Mouse (Mus musculus): Measurements from ENCODE around the gene Samd4b. TPM values are rescaled to one million over a fixed set of nuclear protein-coding genes. Genes with fewer than 3 reads are reported as not detected.

Gene Samd4b
- polyA plus RNA-seq, 1 experiment from 2014 or later, result 3.5 TPM

- peak overlapping the region; percentile 72; the same call in 1 of the 2 replicates for H3K9ac ChIP-seq (replicated peaks)
- 0 out of 2 replicates have a peak, but pooled peaks cover 4% of the 10 kb centered on the region for H3K36me3 ChIP-seq (replicated peaks; ENCODE audit: insufficient read depth, low read length)
- no peaks in the 10 kb centered on the region for H3K27me3 ChIP-seq (ENCODE audit: insufficient read depth, low read length)
- peak overlapping the region; percentile 79 for H3K4me3 ChIP-seq (ENCODE audit: low read depth, low read length)
- WGBS (ENCODE audit: insufficient replicate concordance), result 60% methylated on average over 8 of the region's 8 CpGs
- peaks cover 56% of the 10 kb centered on the region for H3K4me1 ChIP-seq (ENCODE audit: insufficient read depth)
- H3K9me3 ChIP-seq (ENCODE audit: low read length), result no peaks in the 10 kb centered on the region
- DNase-seq (no peak), ATAC-seq (no peak)
- peak overlapping the region; percentile 79 for H3K27ac ChIP-seq (ENCODE audit: low read depth)
- TF ChIP-seq EP300 (IDR thresholded peaks at IDR 0.05; ENCODE audit: low read depth) (no peak), CTCF (IDR thresholded peaks at IDR 0.05; ENCODE audit: low read depth) (no peak)
- peak overlapping the region; percentile 96 for H3K4me2 ChIP-seq (ENCODE audit: low read depth, low read length)
Measured at GRCm38 (mm10) chr7:28595751-28596435, 2.1 kb downstream of the Samd4b start.

GRCm38 (mm10) chr7:28593206-28594111 lies 4.5 kb downstream of the Samd4b start:
- ATAC-seq (no peak), DNase-seq (peak; percentile 44)
- Histone ChIP-seq H3K4me1 (ENCODE audit: insufficient read depth) (peaks cover 64% of the 10 kb centered on the region), H3K27me3 (ENCODE audit: insufficient read depth, low read length) (no peaks in the 10 kb centered on the region), H3K9me3 (ENCODE audit: low read length) (no peaks in the 10 kb centered on the region), H3K36me3 (replicated peaks; ENCODE audit: insufficient read depth, low read length) (0 out of 2 replicates have a peak, but pooled peaks cover 4% of the 10 kb centered on the region), H3K9ac (replicated peaks) (peak overlapping the region; percentile 26; the same call in 1 of the 2 replicates), H3K4me2 (ENCODE audit: low read depth, low read length) (no peak overlapping the region), H3K27ac (ENCODE audit: low read depth) (0 out of 2 replicates have a peak overlapping the region, but pooled peaks have one; percentile 40), H3K4me3 (ENCODE audit: low read depth, low read length) (no peak overlapping the region)
- TF ChIP-seq EP300 (IDR thresholded peaks at IDR 0.05; ENCODE audit: low read depth), result no peak
- no peak for TF ChIP-seq CTCF (IDR thresholded peaks at IDR 0.05; ENCODE audit: low read depth)
- 48% methylated on average over 14 of the region's 14 CpGs for WGBS (ENCODE audit: insufficient replicate concordance)

GRCm38 (mm10) chr7:28591862-28592261 lies 6.1 kb downstream of the Samd4b start:
- TF ChIP-seq CTCF (IDR thresholded peaks at IDR 0.05; ENCODE audit: low read depth) (no peak), EP300 (IDR thresholded peaks at IDR 0.05; ENCODE audit: low read depth) (no peak)
- Histone ChIP-seq H3K36me3 (replicated peaks; ENCODE audit: insufficient read depth, low read length) (0 out of 2 replicates have a peak, but pooled peaks cover 4% of the 10 kb centered on the region), H3K27ac (ENCODE audit: low read depth) (no peak overlapping the region), H3K4me1 (ENCODE audit: insufficient read depth) (peaks cover 65% of the 10 kb centered on the region), H3K27me3 (ENCODE audit: insufficient read depth, low read length) (no peaks in the 10 kb centered on the region), H3K9ac (replicated peaks) (no peak overlapping the region), H3K9me3 (ENCODE audit: low read length) (no peaks in the 10 kb centered on the region), H3K4me2 (ENCODE audit: low read depth, low read length) (no peak overlapping the region), H3K4me3 (ENCODE audit: low read depth, low read length) (no peak overlapping the region)
- DNase-seq (no peak), ATAC-seq (no peak)
- 43% methylated on average over 1 of the region's 1 CpGs for WGBS (ENCODE audit: insufficient replicate concordance)

- Histone ChIP-seq H3K27ac (ENCODE audit: low read depth) (no peak overlapping the region), H3K4me2 (ENCODE audit: low read depth, low read length) (no peak overlapping the region), H3K27me3 (ENCODE audit: insufficient read depth, low read length) (no peaks in the 10 kb centered on the region), H3K9me3 (ENCODE audit: low read length) (no peaks in the 10 kb centered on the region), H3K9ac (replicated peaks) (no peak overlapping the region), H3K4me1 (ENCODE audit: insufficient read depth) (peaks cover 68% of the 10 kb centered on the region), H3K36me3 (replicated peaks; ENCODE audit: insufficient read depth, low read length) (peaks cover 3% of the 10 kb centered on the region; the same call in 1 of the 2 replicates), H3K4me3 (ENCODE audit: low read depth, low read length) (no peak overlapping the region)
- no peak for DNase-seq
- no peak for ATAC-seq
- TF ChIP-seq EP300 (IDR thresholded peaks at IDR 0.05; ENCODE audit: low read depth), result no peak
- no peak for TF ChIP-seq CTCF (IDR thresholded peaks at IDR 0.05; ENCODE audit: low read depth)
Measured at GRCm38 (mm10) chr7:28587644-28588043, 10.3 kb downstream of the Samd4b start.

- H3K9me3 ChIP-seq (ENCODE audit: low read length), result no peaks in the 10 kb centered on the region
- no peak overlapping the region for H3K27ac ChIP-seq (ENCODE audit: low read depth)
- ATAC-seq (no peak), DNase-seq (peak; percentile 57)
- WGBS (ENCODE audit: insufficient replicate concordance), result 71% methylated on average over 6 of the region's 6 CpGs
- peaks cover 69% of the 10 kb centered on the region for H3K4me1 ChIP-seq (ENCODE audit: insufficient read depth)
- no peak overlapping the region for H3K4me3 ChIP-seq (ENCODE audit: low read depth, low read length)
- no peak overlapping the region for H3K4me2 ChIP-seq (ENCODE audit: low read depth, low read length)
- TF ChIP-seq CTCF (IDR thresholded peaks at IDR 0.05; ENCODE audit: low read depth), result no peak
- TF ChIP-seq EP300 (IDR thresholded peaks at IDR 0.05; ENCODE audit: low read depth), result no peak
- H3K27me3 ChIP-seq (ENCODE audit: insufficient read depth, low read length), result no peaks in the 10 kb centered on the region
- H3K36me3 ChIP-seq (replicated peaks; ENCODE audit: insufficient read depth, low read length), result peaks cover 3% of the 10 kb centered on the region; the same call in 1 of the 2 replicates
- no peak overlapping the region for H3K9ac ChIP-seq (replicated peaks)
Measured at GRCm38 (mm10) chr7:28586663-28587411, 11.1 kb downstream of the Samd4b start.
